Comparison of ENCODE assay signal across 14 mouse cellular contexts in genomic region chr2:93368954-93369353, GRCm38 (mm10). TPM values are rescaled to one million over a fixed set of nuclear protein-coding genes. Genes with fewer than 3 reads are reported as not detected.
DNase-seq lines count a peak whose midpoint lies in the region; ATAC-seq and TF ChIP-seq lines count a peak whose summit lies in the region.
"Had no signal": no experiment of that assay in that cellular context is flagged by ENCODE, and none has a peak within 500 bp of the region (broad histone marks: within the 10 kb centered on the region; RNA-seq: fewer than 3 reads in every experiment).

No protein-coding gene starts in this region.

- WGBS in hindbrain, embryonic 10.5 days: 81% methylated on average over 8 of the region's 8 CpGs
- WGBS in hindbrain, embryonic 16.5 days: 58% methylated on average over 8 of the region's 8 CpGs
- whole genome bisulfite sequencing in midbrain, postnatal 0 days: 65% methylated on average over 8 of the region's 8 CpGs
- WGBS in midbrain, embryonic 16.5 days: 73% methylated on average over 8 of the region's 8 CpGs
- WGBS in hindbrain, embryonic 14.5 days: 55% methylated on average over 8 of the region's 8 CpGs

- peaks cover 11% of the 10 kb centered on the region; the same call in 1 of the 2 replicates for H3K27me3 ChIP-seq in hindbrain, embryonic 10.5 days (ENCODE audit: insufficient read depth, poor library complexity, severe bottlenecking)
- no peaks in the 10 kb centered on the region for H3K27me3 ChIP-seq in hindbrain, embryonic 16.5 days (replicated peaks; ENCODE audit: control insufficient read depth, insufficient read depth, low read length)
- H3K27me3 ChIP-seq in midbrain, postnatal 0 days (ENCODE audit: insufficient read depth, low read length): no peaks in the 10 kb centered on the region
- H3K27me3 ChIP-seq in midbrain, embryonic 16.5 days (ENCODE audit: control insufficient read depth, insufficient read depth, low read depth, low read length): no peaks in the 10 kb centered on the region
- no peaks in the 10 kb centered on the region for H3K27me3 ChIP-seq in hindbrain, embryonic 14.5 days (ENCODE audit: control insufficient read depth, insufficient read depth, low read length)
- H3K27me3 ChIP-seq: embryonic facial prominence, embryonic 15.5 days had no signal

- no peak overlapping the region for H3K4me3 ChIP-seq in hindbrain, embryonic 10.5 days
- H3K4me3 ChIP-seq in hindbrain, embryonic 16.5 days (ENCODE audit: low read length): no peak overlapping the region
- H3K4me3 ChIP-seq in midbrain, postnatal 0 days (ENCODE audit: low read depth, low read length): no peak overlapping the region
- no peak overlapping the region for H3K4me3 ChIP-seq in midbrain, embryonic 16.5 days (ENCODE audit: low read depth, low read length)
- H3K4me3 ChIP-seq in hindbrain, embryonic 14.5 days (replicated peaks; ENCODE audit: low read length): no peak overlapping the region
- H3K4me3 ChIP-seq: embryonic facial prominence, embryonic 15.5 days had no signal

- H3K27ac ChIP-seq in hindbrain, embryonic 10.5 days: no peak overlapping the region
- no peak overlapping the region for H3K27ac ChIP-seq in hindbrain, embryonic 16.5 days (ENCODE audit: low read depth, low read length)
- H3K27ac ChIP-seq in midbrain, postnatal 0 days (ENCODE audit: low read depth, low read length): no peak overlapping the region
- H3K27ac ChIP-seq in midbrain, embryonic 16.5 days (ENCODE audit: low read length): no peak overlapping the region
- H3K27ac ChIP-seq in hindbrain, embryonic 14.5 days: peak overlapping the region; percentile 53; the same call in 1 of the 2 replicates
- H3K27ac ChIP-seq: embryonic facial prominence, embryonic 15.5 days had no signal

- no peaks in the 10 kb centered on the region for H3K36me3 ChIP-seq in hindbrain, embryonic 10.5 days
- no peaks in the 10 kb centered on the region for H3K36me3 ChIP-seq in hindbrain, embryonic 16.5 days (ENCODE audit: control insufficient read depth, insufficient read depth, low read length)
- no peaks in the 10 kb centered on the region for H3K36me3 ChIP-seq in midbrain, postnatal 0 days (ENCODE audit: insufficient read depth, low read length)
- H3K36me3 ChIP-seq in midbrain, embryonic 16.5 days (ENCODE audit: control insufficient read depth, insufficient read depth, low read length): no peaks in the 10 kb centered on the region
- H3K36me3 ChIP-seq in hindbrain, embryonic 14.5 days (replicated peaks; ENCODE audit: control insufficient read depth, insufficient read depth): no peaks in the 10 kb centered on the region
- H3K36me3 ChIP-seq: embryonic facial prominence, embryonic 15.5 days had no signal

- DNase-seq in hindbrain, embryonic 10.5 days (ENCODE audit: low spot score): peak; percentile 16
- DNase-seq in midbrain, postnatal 0 days (ENCODE audit: low spot score): peak; percentile 32
- DNase-seq in gastrocnemius, postnatal 25 days: peak; percentile 36
- DNase-seq in hindbrain, embryonic 14.5 days (ENCODE audit: low spot score): no peak
- no peak for DNase-seq in thymus, postnatal 0 days (ENCODE audit: low spot score)
- DNase-seq: adrenal gland, adult 2 months; cerebellum, adult 11 months; kidney, postnatal 14 days had no signal

- TF ChIP-seq CTCF in midbrain, postnatal 0 days (IDR thresholded peaks at IDR 0.05): no peak

- ATAC-seq in hindbrain, embryonic 16.5 days: no peak
- no peak for ATAC-seq in midbrain, postnatal 0 days (ENCODE audit: low FRiP score)
- ATAC-seq in midbrain, embryonic 16.5 days: no peak
- ATAC-seq in hindbrain, embryonic 14.5 days (ENCODE audit: low FRiP score): no peak
- no peak for ATAC-seq in frontal cortex, adult (ENCODE audit: low TSS enrichment)
- ATAC-seq: CD4-positive, CD25-positive, alpha-beta regulatory T cell, adult 4 months; lung, postnatal 0 days had no signal

- no peak overlapping the region for H3K4me2 ChIP-seq in hindbrain, embryonic 16.5 days (ENCODE audit: low read length)
- H3K4me2 ChIP-seq in midbrain, postnatal 0 days (ENCODE audit: low read depth, low read length, poor library complexity, severe bottlenecking): no peak overlapping the region
- no peak overlapping the region for H3K4me2 ChIP-seq in midbrain, embryonic 16.5 days (ENCODE audit: low read length)
- H3K4me2 ChIP-seq in hindbrain, embryonic 14.5 days (replicated peaks): no peak overlapping the region
- H3K4me2 ChIP-seq: embryonic facial prominence, embryonic 15.5 days had no signal

- peaks cover 59% of the 10 kb centered on the region for H3K4me1 ChIP-seq in hindbrain, embryonic 10.5 days (replicated peaks)
- peaks cover 9% of the 10 kb centered on the region for H3K4me1 ChIP-seq in hindbrain, embryonic 16.5 days (ENCODE audit: control insufficient read depth, insufficient read depth, low read depth, low read length)
- 0 out of 2 replicates have a peak, but pooled peaks cover 2% of the 10 kb centered on the region for H3K4me1 ChIP-seq in midbrain, postnatal 0 days (ENCODE audit: insufficient read depth, low read length)
- peaks cover 3% of the 10 kb centered on the region; the same call in 1 of the 2 replicates for H3K4me1 ChIP-seq in midbrain, embryonic 16.5 days (ENCODE audit: control insufficient read depth, insufficient read depth, low read length)
- peaks cover 12% of the 10 kb centered on the region for H3K4me1 ChIP-seq in hindbrain, embryonic 14.5 days (replicated peaks; ENCODE audit: control insufficient read depth, insufficient read depth, low read length)

- H3K9me3 ChIP-seq in hindbrain, embryonic 10.5 days: no peaks in the 10 kb centered on the region
- H3K9me3 ChIP-seq in hindbrain, embryonic 16.5 days (ENCODE audit: control insufficient read depth, low read length): no peaks in the 10 kb centered on the region
- no peaks in the 10 kb centered on the region for H3K9me3 ChIP-seq in midbrain, postnatal 0 days (ENCODE audit: low read length)
- H3K9me3 ChIP-seq in midbrain, embryonic 16.5 days (replicated peaks; ENCODE audit: control insufficient read depth, low read length, poor library complexity, severe bottlenecking): no peaks in the 10 kb centered on the region
- H3K9me3 ChIP-seq in hindbrain, embryonic 14.5 days (ENCODE audit: control insufficient read depth, low read length): no peaks in the 10 kb centered on the region
- H3K9me3 ChIP-seq: embryonic facial prominence, embryonic 15.5 days had no signal

- no peak overlapping the region for H3K9ac ChIP-seq in hindbrain, embryonic 16.5 days (ENCODE audit: low read depth, low read length)
- H3K9ac ChIP-seq in midbrain, postnatal 0 days (replicated peaks; ENCODE audit: low read length, poor library complexity, severe bottlenecking): no peak overlapping the region
- no peak overlapping the region for H3K9ac ChIP-seq in midbrain, embryonic 16.5 days (ENCODE audit: low read depth, low read length)
- no peak overlapping the region for H3K9ac ChIP-seq in hindbrain, embryonic 14.5 days
- H3K9ac ChIP-seq: embryonic facial prominence, embryonic 15.5 days had no signal

RNA-seq across cellular contexts. Expression of gene Tspan18, which starts 34.6 kb away (rescaled TPM):
- polyA plus RNA-seq in hindbrain, embryonic 10.5 days (2016; fragmentation: Nextera tagmentation; extraction: Ambion mirVana): 48.6 and 55.1 TPM in 2 replicates
- 15.7 and 24.2 TPM in 2 replicates for polyA plus RNA-seq in hindbrain, embryonic 16.5 days (2015; fragmentation: Nextera tagmentation; extraction: Ambion mirVana)
- total RNA-seq in midbrain, postnatal 0 days (2014; rRNA removed): 19.8 and 21.5 TPM in 2 replicates
- 13.2 and 16.5 TPM in 2 replicates for polyA plus RNA-seq in midbrain, postnatal 0 days (2015; fragmentation: Nextera tagmentation; extraction: Ambion mirVana)
- polyA plus RNA-seq in midbrain, embryonic 16.5 days (2015; fragmentation: Nextera tagmentation; extraction: Ambion mirVana): 20.1 and 21.2 TPM in 2 replicates
- 1 to 10 TPM; 3.8 TPM for total RNA-seq in gastrocnemius, postnatal 25 days (2021)
- polyA plus RNA-seq in hindbrain, embryonic 14.5 days (2014; fragmentation: Nextera tagmentation; extraction: Ambion mirVana): 28.6 and 31.3 TPM in 2 replicates
- 4.9 and 5.6 TPM in 2 replicates for polyA plus RNA-seq in thymus, postnatal 0 days (2015; fragmentation: Nextera tagmentation; extraction: Ambion mirVana)

Comparison
In these comparisons a context has a peak if more than half of its experiments do, and no peak if none do; other contexts are left out.
1. DNase-seq: peak in hindbrain, embryonic 10.5 days (single experiment), midbrain, postnatal 0 days (single experiment) and gastrocnemius, postnatal 25 days (single experiment); none in hindbrain, embryonic 14.5 days (single experiment) and thymus, postnatal 0 days (single experiment).